Mouse (Mus musculus) cerebellum, adult 9-10 months (tissue): ENCODE results near the gene Arfgap3.
"Not testable (repeated sequence)": the region's sequence is repeated elsewhere in the genome, so short reads cannot be mapped to it uniquely, and the experiment has no call there.

Experiments
- DNase-seq: peaks from one replicate; pipeline ENCODE4 v3.0.0; 2022

Arfgap3 gene

DNA sequence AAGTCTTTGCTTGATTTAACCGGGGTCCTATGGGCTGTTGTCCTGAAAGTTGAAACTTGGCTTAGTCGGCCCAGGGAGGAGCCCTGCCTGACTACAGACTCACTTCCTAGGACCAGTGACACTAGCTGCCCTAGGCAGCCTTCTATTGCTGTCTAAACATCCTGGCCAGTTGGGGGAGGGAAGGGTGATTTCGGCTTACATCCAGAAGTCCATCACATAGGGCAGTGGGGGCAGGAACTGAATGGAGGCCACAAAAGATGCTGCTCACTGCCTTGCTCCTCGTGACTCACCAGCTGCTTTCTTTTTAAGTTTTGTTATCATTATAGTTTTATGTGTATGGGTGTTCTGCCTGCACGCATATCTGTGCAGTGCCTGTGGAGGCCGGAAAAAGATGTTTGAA lies 56.9 kb downstream of the Arfgap3 start:
- DNase-seq = no peak

DNA sequence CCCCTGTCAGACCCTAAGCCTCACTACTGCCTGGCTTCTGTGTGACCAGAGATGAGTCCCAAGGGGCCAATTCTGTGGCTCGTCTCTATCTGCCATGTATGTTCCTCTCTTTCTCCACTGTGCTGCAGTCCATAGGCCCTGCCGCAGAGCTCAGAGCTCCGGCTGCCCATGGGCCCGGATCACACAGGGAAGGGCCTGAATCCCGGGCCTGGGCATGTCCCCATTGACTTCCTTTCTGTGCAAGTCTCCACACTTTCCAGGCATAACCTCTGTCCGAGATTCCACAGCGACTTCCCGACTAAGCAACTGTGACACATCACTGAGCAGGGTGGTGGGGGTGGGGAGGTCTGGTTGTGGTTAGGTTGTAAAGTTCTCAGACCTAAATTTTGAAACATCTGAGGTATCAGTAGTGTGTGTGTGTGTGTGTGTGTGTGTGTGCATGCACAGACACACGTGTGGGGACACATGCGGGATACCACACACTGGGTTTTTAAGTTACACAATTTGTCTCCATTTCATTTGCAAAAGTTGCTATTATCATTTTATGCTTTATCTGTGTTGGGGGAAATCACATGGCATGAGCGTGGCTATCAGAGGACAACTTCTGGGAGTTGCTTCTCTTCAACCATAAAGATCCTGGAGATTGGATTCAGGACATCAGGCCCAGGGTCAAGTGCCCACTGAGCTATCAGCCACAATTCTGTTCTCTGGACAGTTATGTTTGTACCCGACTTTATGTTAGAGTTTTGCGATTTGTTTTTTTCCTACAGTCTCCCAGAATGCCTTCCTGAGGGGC lies 57.6 kb downstream of the Arfgap3 start:
- DNase-seq = no peak

DNA sequence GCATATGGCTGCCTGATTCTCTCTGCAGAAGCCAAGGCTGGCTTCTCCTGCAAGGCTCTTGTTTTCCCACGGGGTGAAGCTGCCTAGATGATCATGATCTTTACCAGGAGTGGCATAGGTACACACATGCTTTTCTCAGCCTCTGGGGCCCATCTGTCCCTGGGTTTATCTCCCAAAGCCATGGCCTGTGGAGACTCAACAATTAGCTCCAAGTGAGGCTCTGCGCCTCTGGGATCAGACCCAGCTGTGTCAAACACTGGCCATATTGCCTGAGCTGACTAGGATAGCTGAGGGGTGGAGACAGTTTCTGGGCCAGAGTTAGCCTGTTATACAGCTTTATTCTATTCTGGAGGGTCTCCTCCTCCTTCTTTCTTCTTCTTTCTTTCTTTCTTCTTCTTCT lies 59.1 kb downstream of the Arfgap3 start:
- DNase-seq = no peak

DNA sequence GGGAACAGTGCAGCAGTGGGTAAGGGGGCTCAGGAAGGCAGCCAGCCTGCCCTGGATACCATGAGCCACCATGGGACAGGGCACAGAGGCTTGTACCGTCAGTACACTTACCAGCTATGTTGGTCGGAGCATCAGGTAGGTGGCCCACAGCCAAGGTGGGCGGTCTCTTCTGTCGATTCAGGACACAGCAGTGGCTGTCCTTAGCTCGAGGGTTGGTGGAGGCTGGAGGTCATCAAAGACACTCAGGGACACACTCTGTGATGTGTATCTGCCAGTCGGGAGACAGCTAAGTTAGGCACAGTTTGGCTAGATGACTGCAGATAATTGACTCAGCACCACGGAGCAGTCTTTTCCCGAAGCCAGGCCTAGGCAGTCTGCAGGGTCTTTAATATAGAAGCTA lies 65.2 kb downstream of the Arfgap3 start:
- no peak for DNase-seq

DNA sequence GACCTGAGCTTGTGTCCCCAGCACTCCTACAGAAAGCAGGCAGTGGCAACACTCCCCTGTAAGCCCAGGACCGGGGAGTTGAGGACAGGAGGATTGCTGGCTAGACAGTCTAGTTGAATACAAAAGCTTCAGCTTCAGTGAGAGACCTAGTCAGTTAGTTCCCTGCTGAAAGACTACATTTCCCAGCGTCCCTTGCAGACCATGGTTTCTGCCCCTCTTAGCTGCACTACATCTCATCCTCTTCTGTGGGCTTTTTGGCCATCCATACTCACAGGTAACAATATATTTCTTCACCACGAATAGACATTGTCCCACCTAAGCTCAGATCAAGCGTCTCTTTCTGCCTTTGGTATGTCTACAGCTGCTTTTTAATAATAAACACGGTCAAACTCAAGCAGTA lies 67.7 kb downstream of the Arfgap3 start:
- no peak for DNase-seq

DNA sequence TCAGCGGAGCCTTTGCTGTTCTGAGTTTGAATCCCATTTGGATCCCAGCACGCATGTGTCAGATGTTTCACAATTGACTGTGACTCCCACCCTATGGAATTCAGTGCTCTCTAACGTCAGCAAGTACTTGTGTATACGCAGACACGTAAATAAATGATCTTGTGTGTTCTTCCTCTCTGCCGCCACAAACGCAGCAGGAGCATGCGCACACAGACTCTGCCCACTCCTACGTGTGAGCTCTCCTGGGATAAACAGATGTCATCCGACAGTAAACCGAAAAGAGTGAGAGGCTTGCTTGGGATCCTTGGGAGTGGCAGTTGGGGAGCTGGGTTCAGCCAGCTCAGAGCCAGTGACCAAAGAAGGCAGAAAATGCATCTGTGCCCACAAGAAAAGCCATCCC lies 68.7 kb downstream of the Arfgap3 start:
- DNase-seq = no peak

DNA sequence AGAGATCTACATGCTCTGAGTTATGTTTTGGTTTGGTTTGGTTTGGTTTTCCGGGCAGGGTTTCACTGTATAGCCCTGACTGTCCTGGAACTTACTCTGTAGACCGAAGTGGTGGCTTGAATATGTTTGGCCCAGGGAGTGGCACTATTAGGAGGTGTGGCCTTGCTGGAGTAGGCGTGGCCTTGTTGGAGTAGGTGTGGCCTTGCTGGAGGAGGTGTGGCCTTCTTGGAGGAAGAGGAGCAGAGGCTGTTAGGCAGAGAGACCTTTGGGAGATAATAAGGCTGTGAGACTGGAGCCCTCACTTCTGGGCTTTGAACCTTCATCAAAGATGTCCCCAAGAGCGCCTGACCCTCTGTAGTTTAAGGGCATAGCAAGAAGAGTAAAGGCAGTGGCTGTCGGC lies 71.5 kb downstream of the Arfgap3 start:
- DNase-seq = no peak

DNA sequence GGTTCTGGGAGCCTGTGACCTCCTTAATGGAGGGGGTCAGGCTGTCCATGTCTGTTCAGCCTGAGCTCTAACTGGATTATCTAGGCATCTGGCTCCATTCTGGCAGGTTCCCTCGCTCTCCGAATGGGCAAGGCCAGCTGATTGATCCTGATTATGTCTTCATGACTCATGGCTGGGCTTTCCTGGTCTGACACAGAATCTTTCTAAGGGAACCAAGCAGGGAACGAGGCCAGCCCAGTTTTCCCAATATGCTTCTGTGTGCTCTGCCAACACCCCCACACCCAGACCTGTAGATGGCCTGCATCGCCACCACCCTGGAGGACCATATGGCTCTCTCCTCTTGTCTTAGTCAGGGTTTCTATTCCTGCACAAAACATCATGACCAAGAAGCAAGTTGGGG lies 72.6 kb downstream of the Arfgap3 start:
- peak; percentile 67 for DNase-seq

DNA sequence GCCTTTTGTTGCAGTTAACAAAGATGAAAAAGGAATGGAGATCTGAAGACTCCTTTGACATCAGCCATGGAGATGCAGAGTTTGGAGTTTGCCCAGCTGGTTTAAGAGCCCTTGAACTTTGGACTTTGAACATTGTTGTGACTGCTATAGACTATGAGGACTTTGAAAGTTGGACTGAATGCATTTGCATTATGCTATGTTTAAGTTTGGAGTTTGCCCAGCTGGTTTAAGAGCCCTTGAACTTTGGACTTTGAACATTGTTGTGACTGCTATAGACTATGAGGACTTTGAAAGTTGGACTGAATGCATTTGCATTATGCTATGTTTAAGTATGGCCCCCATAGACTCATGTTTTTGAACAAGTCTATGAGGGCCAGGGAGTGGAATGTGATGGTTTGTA lies 75.8 kb downstream of the Arfgap3 start:
- not testable (repeated sequence) for DNase-seq

DNA sequence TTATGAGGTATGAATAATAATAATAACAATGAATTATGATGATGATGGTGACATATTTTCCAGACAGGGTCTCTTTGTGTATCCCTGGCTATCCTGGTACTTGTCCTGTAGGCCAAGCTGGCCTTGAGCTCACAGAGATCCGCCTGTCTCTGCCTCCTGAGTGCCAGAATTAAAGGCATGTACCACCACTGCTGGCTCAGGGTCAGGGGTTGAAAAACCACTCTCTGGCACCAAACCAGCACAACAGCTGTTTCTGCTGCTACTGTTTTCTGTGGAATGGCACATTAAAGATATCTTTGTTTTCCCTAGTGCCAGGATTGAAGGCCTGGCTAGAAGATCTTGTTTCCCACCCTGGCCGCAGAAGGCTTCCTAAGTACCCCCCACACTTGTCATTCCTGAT lies 77.0 kb downstream of the Arfgap3 start:
- no peak for DNase-seq

DNA sequence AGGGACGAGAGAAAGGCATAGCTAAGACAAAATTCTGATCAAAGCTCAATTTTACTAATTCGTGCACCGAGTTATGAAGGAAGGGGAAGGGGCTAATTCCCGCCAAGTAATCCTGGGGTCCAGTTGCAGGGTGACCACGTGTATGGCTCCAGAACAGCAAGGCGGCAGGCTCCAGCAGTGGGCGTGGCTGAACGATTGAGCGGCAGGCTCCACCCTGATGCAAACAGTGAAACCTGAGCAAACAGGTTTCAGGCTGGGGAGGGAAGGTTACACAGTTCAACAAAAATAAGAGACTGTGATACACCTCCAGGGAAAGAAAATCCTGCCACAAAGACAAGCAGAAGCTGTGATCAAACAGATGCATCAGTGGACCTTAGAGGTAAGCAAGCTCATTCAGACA lies 78.8 kb downstream of the Arfgap3 start:
- not testable (repeated sequence) for DNase-seq

DNA sequence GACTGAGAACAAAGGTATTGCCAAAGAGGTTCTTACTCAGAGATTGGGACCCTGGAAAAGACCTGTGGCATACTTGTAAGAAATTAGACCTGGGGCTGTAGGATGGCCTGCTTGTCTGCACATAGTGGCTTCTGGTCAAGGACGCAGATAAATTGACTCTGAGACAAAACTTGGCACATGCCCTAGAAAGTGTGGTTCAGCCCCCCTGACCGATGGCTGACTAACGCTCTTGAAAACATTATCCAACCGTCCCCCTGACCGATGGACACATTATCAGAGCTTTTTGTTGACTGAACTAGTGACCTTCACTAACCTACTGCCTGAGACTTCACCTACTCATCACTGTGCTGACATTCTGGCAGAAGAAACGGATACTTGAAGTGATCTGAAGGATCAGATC lies 80.1 kb downstream of the Arfgap3 start:
- not testable (repeated sequence) for DNase-seq

DNA sequence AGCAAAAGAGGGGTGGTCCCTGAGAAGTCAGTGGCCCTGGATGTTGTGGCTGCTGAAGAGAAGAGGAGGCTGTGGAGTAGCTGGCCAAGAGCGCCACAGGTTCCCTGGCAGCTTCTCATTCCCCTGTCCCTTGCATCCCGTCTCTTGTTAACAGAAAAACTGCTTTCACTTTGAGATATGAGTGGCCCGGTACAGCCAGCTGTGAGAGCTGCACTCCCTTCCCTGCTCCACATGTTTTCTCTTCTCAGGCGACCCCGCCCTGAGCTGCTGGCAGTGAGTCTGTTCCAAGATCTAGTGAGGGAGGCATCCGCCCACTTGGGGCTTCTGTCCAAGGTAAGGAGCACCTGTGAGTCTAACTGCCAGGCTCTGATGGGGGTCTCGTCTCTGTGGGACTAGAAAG lies 81.6 kb downstream of the Arfgap3 start:
- not testable (repeated sequence) for DNase-seq

DNA sequence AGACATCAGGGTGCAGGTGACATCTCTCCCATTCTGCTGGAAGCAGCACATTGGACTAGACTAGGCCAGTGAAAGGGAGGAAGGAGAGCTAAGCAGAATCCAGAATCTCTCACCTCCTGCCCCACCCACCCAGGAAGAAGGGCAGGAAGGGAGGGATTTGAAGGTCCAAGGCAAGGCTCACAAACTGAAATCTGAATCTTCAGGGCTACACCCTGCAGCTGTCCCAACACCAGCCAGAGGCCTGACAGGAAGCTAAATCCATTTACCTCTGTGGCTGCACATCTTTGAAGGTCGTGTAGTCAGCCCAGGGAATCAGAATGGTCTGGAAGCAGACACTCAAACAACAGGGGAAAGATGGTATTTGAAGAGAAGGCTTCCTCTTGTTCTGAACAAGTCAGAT lies 84.8 kb downstream of the Arfgap3 start:
- no peak for DNase-seq

DNA sequence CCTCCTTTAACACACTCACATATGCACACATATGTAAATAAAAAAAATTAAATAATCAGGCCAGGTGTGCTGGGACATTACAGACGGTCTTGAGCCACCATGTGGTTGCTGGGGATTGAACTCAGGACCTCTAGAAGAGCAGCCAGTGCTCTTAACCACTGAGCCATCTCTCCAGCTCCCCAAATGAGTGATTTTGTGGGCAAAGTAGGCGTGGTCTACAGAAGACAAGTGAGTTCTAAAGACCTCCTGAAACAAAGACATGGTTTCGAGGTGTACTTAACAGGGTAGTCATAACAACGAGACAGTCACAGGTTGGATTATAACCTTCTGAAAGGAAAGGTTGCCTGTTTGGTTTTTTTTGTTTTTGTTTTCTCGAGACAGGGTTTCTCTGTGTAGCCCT lies 86.6 kb downstream of the Arfgap3 start:
- no peak for DNase-seq

DNA sequence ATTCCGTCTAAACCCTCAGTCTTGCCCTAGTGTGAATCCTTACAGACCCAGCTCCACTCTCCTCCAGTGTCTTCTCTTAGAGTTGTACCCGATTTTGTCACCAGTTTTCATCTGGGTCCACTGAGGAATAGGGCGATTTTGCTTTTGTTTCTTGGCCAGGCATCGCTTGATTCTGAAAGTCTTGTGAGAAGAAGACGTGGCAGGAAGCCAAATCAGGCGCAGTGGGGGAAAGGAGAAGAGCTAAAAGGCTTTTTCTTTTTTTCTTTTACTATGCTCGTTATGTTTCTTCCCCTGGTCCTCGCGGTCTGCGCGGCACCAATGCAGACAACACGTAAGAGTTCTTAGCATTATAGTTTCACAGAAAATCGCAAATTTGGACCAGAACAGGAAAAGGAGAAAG lies 92.1 kb downstream of the Arfgap3 start:
- no peak for DNase-seq

DNA sequence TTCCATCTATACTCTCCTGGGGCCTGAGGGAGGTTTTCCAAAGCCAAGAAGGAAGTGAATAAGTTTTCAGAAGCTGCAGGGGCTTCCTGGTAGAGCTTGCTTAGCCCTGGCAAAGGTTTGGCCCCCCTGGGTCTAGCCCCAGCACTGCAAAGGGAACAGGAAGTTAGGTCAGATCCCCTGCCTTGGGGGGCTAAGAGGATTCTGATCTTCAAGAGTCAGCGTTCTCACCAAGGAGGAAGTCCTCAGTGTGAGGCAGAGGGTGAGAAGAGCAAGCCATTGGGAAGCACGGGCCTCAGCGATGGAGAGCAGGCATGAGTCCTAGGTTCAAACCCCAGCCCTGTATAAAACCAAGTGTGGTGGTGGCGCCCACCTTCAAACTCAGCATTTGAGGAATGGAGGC lies 93.6 kb downstream of the Arfgap3 start:
- no peak for DNase-seq

DNA sequence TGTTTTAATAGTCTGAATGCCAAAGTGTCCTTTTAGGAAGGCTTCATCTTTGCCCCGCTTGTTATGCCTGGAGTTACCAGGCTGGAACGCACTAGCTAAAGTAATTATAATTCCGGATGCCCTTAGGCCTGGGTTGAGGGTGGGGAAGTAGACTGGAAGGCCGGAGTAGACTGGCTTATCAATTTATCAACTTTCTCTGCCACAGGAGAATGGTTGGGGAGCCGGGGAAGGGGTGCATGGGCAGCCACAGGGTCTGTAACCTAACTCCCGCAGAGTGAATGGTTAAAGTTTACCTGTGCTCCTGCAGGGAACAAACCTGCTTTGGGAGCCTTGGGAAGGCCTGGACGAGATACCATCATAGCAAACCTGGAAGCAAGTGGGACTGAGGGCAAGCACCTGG lies 94.1 kb downstream of the Arfgap3 start:
- no peak for DNase-seq

DNA sequence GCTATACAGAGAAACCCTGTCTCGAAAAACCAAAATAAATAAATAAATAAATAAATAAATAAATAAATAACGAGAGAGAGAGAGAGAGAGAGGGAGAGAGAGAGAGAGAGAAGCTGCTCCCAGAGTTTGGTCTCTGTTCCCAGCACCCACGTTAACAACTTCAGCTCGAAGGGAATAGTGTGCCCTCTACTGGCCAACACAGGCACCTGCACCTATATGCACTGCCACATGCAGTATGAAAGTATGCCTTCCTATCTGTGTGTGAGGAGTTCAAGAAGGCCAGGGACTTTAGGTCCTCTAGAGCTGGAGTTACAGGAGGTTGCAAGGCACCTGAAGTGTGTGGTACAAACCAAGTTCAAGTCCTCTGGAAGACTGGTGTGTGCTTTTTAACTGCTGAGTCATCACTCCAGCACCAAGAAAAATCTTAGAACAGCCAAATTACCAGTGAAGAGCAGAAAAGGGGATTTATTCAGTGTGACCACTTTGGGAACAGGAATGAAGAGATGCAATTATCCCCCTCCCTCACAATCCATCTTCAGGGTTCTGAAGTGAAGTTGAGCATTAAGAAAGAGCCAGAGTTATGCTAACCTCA lies 94.8 kb downstream of the Arfgap3 start:
- DNase-seq = no peak

DNA sequence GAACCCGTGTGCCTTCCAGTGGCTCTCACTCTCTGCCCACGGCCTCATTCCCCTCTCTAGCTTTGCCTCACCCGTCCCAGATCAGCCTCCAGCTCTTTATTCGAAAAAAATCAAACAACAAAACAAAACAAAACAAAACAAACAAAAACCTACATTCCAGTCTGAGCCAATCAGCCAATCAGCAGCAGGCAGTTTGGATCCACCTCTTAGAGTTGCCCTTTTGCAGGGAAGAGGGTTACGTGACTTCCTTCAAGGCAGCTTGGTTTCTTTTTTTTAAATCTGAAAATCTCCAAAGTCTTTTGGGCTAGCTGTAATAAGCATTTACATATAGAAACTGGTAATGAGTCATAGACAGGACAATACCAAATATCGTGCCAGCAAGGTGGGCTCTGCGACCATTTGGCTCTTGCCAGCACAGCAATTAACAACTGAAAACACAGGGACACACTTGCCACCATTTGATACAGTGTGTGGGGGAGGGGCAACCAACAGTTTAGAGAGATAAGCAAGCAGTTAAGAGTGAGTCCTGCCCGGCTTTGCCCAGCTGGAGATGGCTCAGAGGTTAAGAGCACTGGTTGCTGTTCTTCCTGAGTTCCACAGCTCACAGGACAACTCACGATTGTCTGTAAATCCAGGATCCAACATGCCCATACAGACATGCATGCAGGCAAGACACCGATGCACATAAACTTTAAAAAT lies 95.5 kb downstream of the Arfgap3 start:
- no peak for DNase-seq

DNA sequence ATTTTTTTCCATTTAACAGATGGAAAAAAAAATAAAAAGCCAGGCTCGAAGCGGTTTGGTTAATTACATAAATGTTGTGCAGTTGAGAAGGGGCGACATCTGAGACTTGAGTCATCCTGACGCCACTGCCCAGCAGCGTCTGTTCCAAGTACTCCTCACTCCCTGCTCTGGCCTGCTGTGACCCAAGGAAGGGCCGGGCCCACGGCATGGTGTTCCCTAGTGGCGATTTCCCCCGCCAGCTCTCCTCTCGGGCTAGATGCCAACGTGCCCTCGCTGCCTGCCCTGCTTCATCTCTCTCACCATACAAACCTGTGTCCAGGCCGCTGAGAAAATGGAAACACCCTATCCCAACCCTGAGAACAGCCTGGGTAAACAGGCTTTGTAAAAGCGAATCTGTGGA lies 98.0 kb downstream of the Arfgap3 start:
- no peak for DNase-seq

DNA sequence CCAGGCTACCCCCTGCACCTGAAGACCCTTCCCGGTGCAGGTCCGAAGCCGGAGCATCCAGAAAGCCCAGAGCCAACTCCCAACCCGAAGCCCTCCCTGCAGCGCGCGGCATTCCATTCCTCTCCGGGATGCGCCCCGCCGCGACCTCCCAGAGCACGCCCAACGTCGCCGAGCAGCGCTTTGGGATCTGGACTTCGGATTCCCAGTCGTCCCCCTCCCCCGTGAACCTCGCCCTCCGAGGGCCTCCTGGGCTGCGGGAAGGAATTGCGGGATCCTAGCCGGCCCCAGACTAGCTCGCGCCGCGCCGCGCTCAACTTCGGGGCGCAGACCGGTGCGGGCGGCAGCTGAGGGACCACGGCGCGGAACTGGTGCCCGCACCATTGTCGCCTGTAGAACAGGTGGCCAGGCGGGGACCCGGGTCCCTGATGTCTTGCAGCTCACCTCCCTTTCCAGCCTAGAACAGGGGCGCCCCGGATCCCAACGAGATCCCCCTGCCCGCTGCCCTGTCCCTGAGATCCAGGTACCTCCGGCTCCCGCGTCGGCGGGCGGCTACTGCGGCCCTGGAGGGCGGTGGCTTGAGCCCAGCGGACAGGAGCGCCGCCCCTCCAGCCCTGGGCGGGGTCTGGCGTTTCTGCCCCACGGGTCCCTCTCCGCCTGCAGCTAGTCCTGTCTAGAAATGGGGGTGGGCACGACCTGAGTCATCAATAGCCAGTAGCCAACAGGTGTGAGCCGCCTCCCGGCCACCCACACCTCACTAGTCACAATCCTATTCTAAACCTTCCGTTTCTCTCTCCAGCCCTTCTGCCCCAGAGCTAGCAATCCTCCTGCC lies 98.7 kb downstream of the Arfgap3 start, which contains the start of gene A4galt:
Gene A4galt (minus strand): TSS at position 599 of the 829 bp plus-strand sequence.
- DNase-seq = no peak

DNA sequence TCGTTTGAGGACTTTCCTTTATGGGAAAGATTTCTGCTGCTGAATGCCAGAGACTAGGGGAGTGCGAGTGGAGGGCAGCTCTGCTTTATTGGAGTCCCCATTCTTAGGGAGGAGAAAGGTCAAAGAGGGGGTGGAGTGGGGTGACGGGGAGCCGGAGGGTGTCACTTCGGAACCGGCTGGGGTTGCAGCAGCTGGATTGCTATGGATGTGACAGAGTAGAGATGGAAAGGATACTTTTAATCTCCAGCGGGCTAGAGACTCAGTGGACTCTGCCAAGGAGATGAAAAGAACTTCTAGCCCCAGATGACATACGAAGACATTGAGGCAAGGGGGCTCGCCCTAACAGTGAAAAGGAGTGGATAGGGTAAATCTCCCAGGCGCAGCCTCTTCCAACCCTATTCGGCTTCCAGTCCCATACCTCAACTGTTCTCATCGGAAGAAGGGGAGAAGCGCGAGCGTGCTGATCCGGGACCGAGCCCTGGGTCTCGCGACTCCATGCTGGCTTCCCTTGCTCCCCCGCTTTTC lies 99.3 kb downstream of the Arfgap3 start:
- DNase-seq = no peak
